In the genomic region with DNA sequence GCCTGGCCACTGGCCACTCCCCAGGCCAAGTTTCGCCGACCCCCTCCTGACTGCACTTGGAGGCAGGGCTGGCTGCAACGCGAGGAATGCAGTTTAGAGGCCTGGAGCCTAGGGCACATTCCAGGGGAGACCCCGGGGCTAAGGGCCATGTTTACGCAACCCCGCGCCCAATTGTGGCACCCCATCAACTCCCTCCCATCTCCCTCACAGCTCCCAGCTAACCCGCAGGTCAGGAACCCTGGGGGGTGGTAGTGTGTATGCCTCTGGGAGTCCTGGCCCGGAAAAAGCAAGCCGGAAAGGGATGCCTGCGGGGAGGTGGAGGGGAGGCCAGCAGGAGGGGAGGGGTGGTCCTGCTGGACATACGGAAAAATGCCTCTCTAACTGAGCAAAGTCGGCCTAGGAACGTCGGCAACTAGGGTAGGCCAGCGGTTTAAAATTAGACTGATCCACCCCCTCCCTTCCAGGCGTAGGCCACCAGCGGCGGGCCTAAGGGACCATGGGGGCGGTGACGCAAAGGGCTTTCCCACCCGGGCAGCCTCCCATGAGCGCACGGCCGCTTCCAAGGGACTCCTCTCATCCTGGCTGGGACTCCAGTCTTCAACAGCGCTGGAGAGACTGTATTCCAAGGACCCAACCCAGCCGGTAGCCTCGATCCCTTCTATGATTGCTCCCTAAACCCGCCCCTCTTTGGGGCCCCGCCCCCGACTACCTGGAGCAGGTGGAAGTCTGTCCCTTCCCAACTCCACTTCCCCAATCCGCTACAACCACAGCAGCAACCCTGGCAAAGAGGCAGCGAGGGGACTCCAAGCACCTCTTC, we compare ENCODE assay signal across 8 mouse cellular contexts. TPM values are rescaled to one million over a fixed set of nuclear protein-coding genes. Genes with fewer than 3 reads are reported as not detected.
DNase-seq lines count a peak whose midpoint lies in the region; ATAC-seq and TF ChIP-seq lines count a peak whose summit lies in the region.

No protein-coding gene starts in this region.

- WGBS in hindbrain, postnatal 0 days, result 4% methylated on average over 34 of the region's 34 CpGs
- WGBS in liver, embryonic 11.5 days, result 4% methylated on average over 34 of the region's 34 CpGs

- no peak for TF ChIP-seq CTCF in hindbrain, postnatal 0 days (IDR thresholded peaks at IDR 0.05; ENCODE audit: low read depth)

- DNase-seq in left cerebral cortex, adult 18-20 months (ENCODE audit: low spot score in 2 of 2), result peak; percentile 48 to 54
- DNase-seq in left cerebral cortex, adult 11 months (ENCODE audit: low spot score), result no peak
- DNase-seq in cerebellum, postnatal 10 days, result peak; percentile 46 to 55
- DNase-seq in gastrocnemius, postnatal 10 days, result peak; percentile 77
- no peak for DNase-seq in hindbrain, postnatal 0 days (ENCODE audit: low spot score)
- peak; percentile 64 for DNase-seq in liver, embryonic 11.5 days (ENCODE audit: low spot score)
- peak; percentile 63 to 72 for DNase-seq in urinary bladder, postnatal 36 days (ENCODE audit: low spot score in 2 of 2)

- H3K4me1 ChIP-seq in hindbrain, postnatal 0 days (ENCODE audit: insufficient read depth, low read length), result peaks cover 15% of the 10 kb centered on the region
- H3K4me1 ChIP-seq in liver, embryonic 11.5 days (replicated peaks; ENCODE audit: control insufficient read depth, insufficient read depth, low read length), result peaks cover 26% of the 10 kb centered on the region

- 0 out of 2 replicates have a peak, but pooled peaks have one; percentile 1 for ATAC-seq in hindbrain, postnatal 0 days
- ATAC-seq in liver, embryonic 11.5 days (replicated peaks; ENCODE audit: low FRiP score), result peak; percentile 22; the same call in 1 of the 2 replicates

- peak overlapping the region; percentile 77 for H3K4me3 ChIP-seq in hindbrain, postnatal 0 days (ENCODE audit: low read length)
- H3K4me3 ChIP-seq in liver, embryonic 11.5 days (ENCODE audit: low read depth, low read length), result peak overlapping the region; percentile 57
- peak overlapping the region; percentile 94 for H3K4me3 ChIP-seq in myocyte

- H3K9ac ChIP-seq in hindbrain, postnatal 0 days (replicated peaks; ENCODE audit: low read length), result peak overlapping the region; percentile 51
- H3K9ac ChIP-seq in liver, embryonic 11.5 days (ENCODE audit: low read depth, low read length), result peak overlapping the region; percentile 49

- H3K79me2 ChIP-seq in myocyte (ENCODE audit: control insufficient read depth, insufficient read depth), result peaks cover 58% of the 10 kb centered on the region

- H3K4me2 ChIP-seq in hindbrain, postnatal 0 days (ENCODE audit: low read depth, low read length), result peak overlapping the region; percentile 100
- H3K4me2 ChIP-seq in liver, embryonic 11.5 days, result peak overlapping the region; percentile 83
- H3K4me2 ChIP-seq in myocyte (ENCODE audit: low read depth), result peak overlapping the region; percentile 92

- H3K27ac ChIP-seq in hindbrain, postnatal 0 days, result peak overlapping the region; percentile 26; the same call in 1 of the 2 replicates
- peak overlapping the region; percentile 21; the same call in 1 of the 2 replicates for H3K27ac ChIP-seq in liver, embryonic 11.5 days (ENCODE audit: low read depth, low read length)

- peak overlapping the region; percentile 27 for H3ac ChIP-seq in myocyte (ENCODE audit: control insufficient read depth, insufficient read length)

- H3K36me3 ChIP-seq in hindbrain, postnatal 0 days (ENCODE audit: insufficient read depth, low read length), result no peaks in the 10 kb centered on the region
- H3K36me3 ChIP-seq in liver, embryonic 11.5 days (ENCODE audit: control insufficient read depth, insufficient read depth, low read length), result no peaks in the 10 kb centered on the region
- H3K36me3 ChIP-seq in myocyte (ENCODE audit: control insufficient read depth, insufficient read depth), result peaks cover 9% of the 10 kb centered on the region

- TF ChIP-seq POLR2A in myocyte (IDR thresholded peaks at IDR 0.05; ENCODE audit: insufficient read length, low read depth), result peak; percentile 42

- no peaks in the 10 kb centered on the region for H3K27me3 ChIP-seq in hindbrain, postnatal 0 days (ENCODE audit: insufficient read depth, low read length)
- H3K27me3 ChIP-seq in liver, embryonic 11.5 days (replicated peaks; ENCODE audit: control insufficient read depth, insufficient read depth, low read length), result peaks cover 29% of the 10 kb centered on the region
- H3K27me3 ChIP-seq in myocyte (ENCODE audit: control insufficient read depth, insufficient read depth, insufficient read length), result no peaks in the 10 kb centered on the region

- H3K9me3 ChIP-seq in hindbrain, postnatal 0 days (ENCODE audit: low read length), result no peaks in the 10 kb centered on the region
- H3K9me3 ChIP-seq in liver, embryonic 11.5 days (ENCODE audit: control insufficient read depth, low read length), result no peaks in the 10 kb centered on the region

TF ChIP-seq in myocyte, 11 proteins besides CTCF, POLR2A, EP300 and RAD21:
- TF ChIP-seq MYOG (IDR thresholded peaks at IDR 0.05; ENCODE audit: control insufficient read depth in 1 of 3, insufficient read depth in 1 of 3, insufficient read length in 2 of 3, low read depth in 2 of 3) (peak in 1 of 3 experiments; percentile 6), SRF (IDR thresholded peaks at IDR 0.05; ENCODE audit: control insufficient read depth, insufficient read length, low read depth) (no peak), TCF12 (IDR thresholded peaks at IDR 0.05; ENCODE audit: insufficient read depth, poor library complexity, severe bottlenecking) (no peak), CEBPB (IDR thresholded peaks at IDR 0.05; ENCODE audit: insufficient read depth, poor library complexity, severe bottlenecking) (no peak), MYOD1 (IDR thresholded peaks at IDR 0.05; ENCODE audit: control insufficient read depth in 1 of 3, insufficient read length in 2 of 3, low read depth in 2 of 3) (peak in 1 of 3 experiments; percentile 31)

RNA-seq across cellular contexts. Expression of a gene that starts 0.9 kb away (rescaled TPM):
- total RNA-seq in left cerebral cortex, adult 18-20 months (2021), result 1 to 10 TPM; 3.1 to 3.3 TPM
- 10 to 100 TPM in 1 of 2 experiments, 1 to 10 TPM in 1; 8.9 to 14.7 TPM for total RNA-seq in gastrocnemius, postnatal 10 days (2021)
- total RNA-seq in hindbrain, postnatal 0 days (2014; rRNA removed), result 3.1 and 3.2 TPM in 2 replicates
- polyA plus RNA-seq in hindbrain, postnatal 0 days (2015; fragmentation: Nextera tagmentation; extraction: Ambion mirVana), result 0.45 and 1.1 TPM in 2 replicates
- 2.3 and 3.1 TPM in 2 replicates for polyA plus RNA-seq in liver, embryonic 11.5 days (2014; fragmentation: Nextera tagmentation; extraction: Ambion mirVana)
- 19.0 TPM for polyA plus RNA-seq in myocyte (2012; fragmentation: generic; extraction: Trizol)

RNA-seq across cellular contexts. Expression of a gene that starts 1.8 kb away (rescaled TPM):
- total RNA-seq in left cerebral cortex, adult 18-20 months (2021), result 10 to 100 TPM; 31.1 to 35.6 TPM
- 1 to 10 TPM; 1.4 to 2.4 TPM for total RNA-seq in gastrocnemius, postnatal 10 days (2021)
- 24.2 and 28.6 TPM in 2 replicates for total RNA-seq in hindbrain, postnatal 0 days (2014; rRNA removed)
- 10.3 and 10.6 TPM in 2 replicates for polyA plus RNA-seq in hindbrain, postnatal 0 days (2015; fragmentation: Nextera tagmentation; extraction: Ambion mirVana)
- polyA plus RNA-seq in liver, embryonic 11.5 days (2014; fragmentation: Nextera tagmentation; extraction: Ambion mirVana), result 1.5 and 1.6 TPM in 2 replicates
- polyA plus RNA-seq in myocyte (2012; fragmentation: generic; extraction: Trizol), result 6.2 TPM

RNA-seq across cellular contexts. Expression of a gene that starts 20.7 kb away (rescaled TPM):
- 10 to 100 TPM; 37.1 to 37.4 TPM for total RNA-seq in left cerebral cortex, adult 18-20 months (2021)
- 10 to 100 TPM; 23.6 to 27.1 TPM for total RNA-seq in gastrocnemius, postnatal 10 days (2021)
- 72.1 and 101 TPM in 2 replicates for total RNA-seq in hindbrain, postnatal 0 days (2014; rRNA removed)
- 138 and 143 TPM in 2 replicates for polyA plus RNA-seq in hindbrain, postnatal 0 days (2015; fragmentation: Nextera tagmentation; extraction: Ambion mirVana)
- polyA plus RNA-seq in liver, embryonic 11.5 days (2014; fragmentation: Nextera tagmentation; extraction: Ambion mirVana), result 138 and 142 TPM in 2 replicates
- 109 TPM for polyA plus RNA-seq in myocyte (2012; fragmentation: generic; extraction: Trizol)

RNA-seq across cellular contexts. Expression of a gene that starts 20.7 kb away (rescaled TPM):
- total RNA-seq in left cerebral cortex, adult 18-20 months (2021), result 1 to 10 TPM; 4.5 to 4.8 TPM
- 1 to 10 TPM; 1.5 to 2.4 TPM for total RNA-seq in gastrocnemius, postnatal 10 days (2021)
- 1.9 and 5.2 TPM in 2 replicates for total RNA-seq in hindbrain, postnatal 0 days (2014; rRNA removed)
- polyA plus RNA-seq in hindbrain, postnatal 0 days (2015; fragmentation: Nextera tagmentation; extraction: Ambion mirVana), result 3.1 and 4.1 TPM in 2 replicates
- polyA plus RNA-seq in liver, embryonic 11.5 days (2014; fragmentation: Nextera tagmentation; extraction: Ambion mirVana), result 5.7 and 6.2 TPM in 2 replicates
- 1.8 TPM for polyA plus RNA-seq in myocyte (2012; fragmentation: generic; extraction: Trizol)

RNA-seq across cellular contexts. Expression of a gene that starts 26.3 kb away (rescaled TPM):
- total RNA-seq in left cerebral cortex, adult 18-20 months (2021), result 1 to 10 TPM; 2.1 to 2.2 TPM
- total RNA-seq in gastrocnemius, postnatal 10 days (2021), result under 1 TPM; 0.07 to 0.79 TPM
- total RNA-seq in hindbrain, postnatal 0 days (2014; rRNA removed), result 6.3 and 7.3 TPM in 2 replicates
- polyA plus RNA-seq in hindbrain, postnatal 0 days (2015; fragmentation: Nextera tagmentation; extraction: Ambion mirVana), result 1.3 and 1.6 TPM in 2 replicates
- 0.30 TPM in 1 of 2 replicates, not detected in the other for polyA plus RNA-seq in liver, embryonic 11.5 days (2014; fragmentation: Nextera tagmentation; extraction: Ambion mirVana)
- polyA plus RNA-seq in myocyte (2012; fragmentation: generic; extraction: Trizol), result 1.0 TPM

Comparison
In these comparisons a context has a peak if more than half of its experiments do, and no peak if none do; other contexts are left out.
1. DNase-seq: peak in left cerebral cortex, adult 18-20 months (2 of 2), cerebellum, postnatal 10 days (2 of 2), gastrocnemius, postnatal 10 days (single experiment), liver, embryonic 11.5 days (single experiment) and urinary bladder, postnatal 36 days (2 of 2); none in left cerebral cortex, adult 11 months (single experiment) and hindbrain, postnatal 0 days (single experiment).
2. Peak in every context shown above with its lines, with median percentiles within 50 percentile points of each other: H3K4me2 ChIP-seq and H3K4me3 ChIP-seq.